In the genomic region with DNA sequence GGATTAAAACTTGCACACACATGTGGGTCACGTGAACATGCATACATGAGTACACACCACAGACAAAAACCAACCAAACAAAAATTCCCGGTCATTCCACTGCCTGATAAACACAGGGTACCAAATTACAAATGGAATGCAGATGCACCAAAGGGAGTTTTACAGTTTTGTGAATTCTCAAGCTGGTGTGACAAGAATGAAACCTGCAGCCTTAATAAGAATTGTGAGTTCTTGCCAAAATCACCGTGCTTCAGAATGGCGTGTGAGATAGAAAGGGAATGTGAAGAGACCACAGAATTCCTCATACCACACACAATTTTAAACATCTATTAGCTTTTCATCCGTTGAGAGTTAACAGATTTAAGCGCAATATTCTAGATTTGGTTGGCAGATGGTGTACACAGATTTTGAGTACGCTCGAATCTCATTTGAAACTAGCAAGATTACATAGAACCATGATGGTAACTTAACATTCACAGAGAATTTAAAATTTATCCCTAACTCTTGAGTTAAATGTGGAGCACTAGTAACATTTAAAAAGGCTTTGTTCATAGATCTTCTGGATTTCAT, we compare ENCODE assay signal across 8 mouse cellular contexts. TPM values are rescaled to one million over a fixed set of nuclear protein-coding genes. Genes with fewer than 3 reads are reported as not detected.
DNase-seq lines count a peak whose midpoint lies in the region; ATAC-seq lines count a peak whose summit lies in the region.

No protein-coding gene starts in this region.

- H3K27ac ChIP-seq in lung, embryonic 16.5 days (ENCODE audit: low read length) = peak overlapping the region; percentile 99
- H3K27ac ChIP-seq in embryonic facial prominence, embryonic 14.5 days (replicated peaks; ENCODE audit: low read depth, low read length) = peak overlapping the region; percentile 99
- H3K27ac ChIP-seq in intestine, embryonic 16.5 days (ENCODE audit: low read length) = peak overlapping the region; percentile 99
- H3K27ac ChIP-seq in neural tube, embryonic 14.5 days (ENCODE audit: low read depth, low read length) = peak overlapping the region; percentile 96; the same call in 1 of the 2 replicates

- peaks cover 10% of the 10 kb centered on the region for H3K4me1 ChIP-seq in lung, embryonic 16.5 days (replicated peaks; ENCODE audit: control insufficient read depth, insufficient read depth, low read length)
- peaks cover 12% of the 10 kb centered on the region; the same call in 1 of the 2 replicates for H3K4me1 ChIP-seq in embryonic facial prominence, embryonic 14.5 days (ENCODE audit: control insufficient read depth, insufficient read depth, low read length)
- 0 out of 2 replicates have a peak, but pooled peaks cover 12% of the 10 kb centered on the region for H3K4me1 ChIP-seq in intestine, embryonic 16.5 days (ENCODE audit: control insufficient read depth, insufficient read depth, low read length)
- H3K4me1 ChIP-seq in neural tube, embryonic 14.5 days (ENCODE audit: control insufficient read depth, insufficient read depth, low read length) = peaks cover 8% of the 10 kb centered on the region; the same call in 1 of the 2 replicates

- peak overlapping the region; percentile 81 for H3K9ac ChIP-seq in lung, embryonic 16.5 days (ENCODE audit: low read length)
- peak overlapping the region; percentile 99 for H3K9ac ChIP-seq in embryonic facial prominence, embryonic 14.5 days (ENCODE audit: low read depth, low read length)
- peak overlapping the region; percentile 99; the same call in 1 of the 2 replicates for H3K9ac ChIP-seq in intestine, embryonic 16.5 days (ENCODE audit: low read depth, low read length)
- no peak overlapping the region for H3K9ac ChIP-seq in neural tube, embryonic 14.5 days (replicated peaks; ENCODE audit: low read depth, low read length)

- 50% methylated on average over 8 of the region's 8 CpGs for WGBS in lung, embryonic 16.5 days
- 47% methylated on average over 8 of the region's 8 CpGs for WGBS in embryonic facial prominence, embryonic 14.5 days
- 68% methylated on average over 8 of the region's 8 CpGs for WGBS in intestine, embryonic 16.5 days
- WGBS in neural tube, embryonic 14.5 days = 80% methylated on average over 8 of the region's 8 CpGs

- no peaks in the 10 kb centered on the region for H3K27me3 ChIP-seq in lung, embryonic 16.5 days (ENCODE audit: control insufficient read depth, insufficient read depth, low read depth, low read length)
- no peaks in the 10 kb centered on the region for H3K27me3 ChIP-seq in embryonic facial prominence, embryonic 14.5 days (replicated peaks; ENCODE audit: control insufficient read depth, insufficient read depth, low read length)
- no peaks in the 10 kb centered on the region for H3K27me3 ChIP-seq in intestine, embryonic 16.5 days (replicated peaks; ENCODE audit: control insufficient read depth, insufficient read depth, low read length)
- H3K27me3 ChIP-seq in neural tube, embryonic 14.5 days (ENCODE audit: control insufficient read depth, insufficient read depth, low read length) = no peaks in the 10 kb centered on the region

- H3K9me3 ChIP-seq in lung, embryonic 16.5 days (ENCODE audit: control insufficient read depth, low read length) = no peaks in the 10 kb centered on the region
- H3K9me3 ChIP-seq in embryonic facial prominence, embryonic 14.5 days (ENCODE audit: control insufficient read depth, low read length) = no peaks in the 10 kb centered on the region
- no peaks in the 10 kb centered on the region for H3K9me3 ChIP-seq in intestine, embryonic 16.5 days (ENCODE audit: control insufficient read depth, low read length)
- no peaks in the 10 kb centered on the region for H3K9me3 ChIP-seq in neural tube, embryonic 14.5 days (ENCODE audit: control insufficient read depth, low read length)

- H3K4me2 ChIP-seq in lung, embryonic 16.5 days (ENCODE audit: low read depth, low read length) = peak overlapping the region; percentile 67
- peak overlapping the region; percentile 68 for H3K4me2 ChIP-seq in embryonic facial prominence, embryonic 14.5 days (ENCODE audit: low read depth, low read length)
- H3K4me2 ChIP-seq in intestine, embryonic 16.5 days (ENCODE audit: low read depth, low read length) = peak overlapping the region; percentile 77
- peak overlapping the region; percentile 90 for H3K4me2 ChIP-seq in neural tube, embryonic 14.5 days (ENCODE audit: low read depth, low read length)

- H3K4me3 ChIP-seq in lung, embryonic 16.5 days (ENCODE audit: low read length) = peak overlapping the region; percentile 93
- peak overlapping the region; percentile 96 for H3K4me3 ChIP-seq in embryonic facial prominence, embryonic 14.5 days (ENCODE audit: low read depth, low read length)
- H3K4me3 ChIP-seq in intestine, embryonic 16.5 days (ENCODE audit: low read length) = peak overlapping the region; percentile 92
- no peak overlapping the region for H3K4me3 ChIP-seq in neural tube, embryonic 14.5 days (ENCODE audit: low read depth, low read length)

- no peaks in the 10 kb centered on the region for H3K36me3 ChIP-seq in lung, embryonic 16.5 days (ENCODE audit: control insufficient read depth, insufficient read depth, low read length)
- H3K36me3 ChIP-seq in embryonic facial prominence, embryonic 14.5 days (ENCODE audit: control insufficient read depth, insufficient read depth, low read length) = no peaks in the 10 kb centered on the region
- H3K36me3 ChIP-seq in intestine, embryonic 16.5 days (ENCODE audit: control insufficient read depth, insufficient read depth, low read length) = no peaks in the 10 kb centered on the region
- H3K36me3 ChIP-seq in neural tube, embryonic 14.5 days (ENCODE audit: control insufficient read depth, insufficient read depth, low read length) = no peaks in the 10 kb centered on the region

- no peak for DNase-seq in lung, adult 18-20 months
- DNase-seq in embryonic facial prominence, embryonic 14.5 days (ENCODE audit: low spot score) = peak; percentile 24
- DNase-seq in adrenal gland, postnatal 10 days = no peak
- DNase-seq in urinary bladder, postnatal 10 days (ENCODE audit: low spot score) = no peak
- DNase-seq in cerebellum, adult 9-11 months = no peak

- no peak for ATAC-seq in lung, embryonic 16.5 days (ENCODE audit: low read depth)
- no peak for ATAC-seq in embryonic facial prominence, embryonic 14.5 days (ENCODE audit: low read depth)
- ATAC-seq in intestine, embryonic 16.5 days = no peak
- no peak for ATAC-seq in neural tube, embryonic 14.5 days (ENCODE audit: low read depth)

RNA-seq across cellular contexts. Expression of a gene that starts 1.3 kb away (rescaled TPM):
- 46.0 and 49.7 TPM in 2 replicates for polyA plus RNA-seq in lung, embryonic 16.5 days (2015; fragmentation: Nextera tagmentation; extraction: Ambion mirVana)
- polyA plus RNA-seq in embryonic facial prominence, embryonic 14.5 days (2014; fragmentation: Nextera tagmentation; extraction: Ambion mirVana) = 59.0 and 60.0 TPM in 2 replicates
- polyA plus RNA-seq in intestine, embryonic 16.5 days (2015; fragmentation: Nextera tagmentation; extraction: Ambion mirVana) = 25.5 and 27.0 TPM in 2 replicates
- polyA plus RNA-seq in neural tube, embryonic 14.5 days (2014; fragmentation: Nextera tagmentation; extraction: Ambion mirVana) = 58.0 and 59.0 TPM in 2 replicates
- total RNA-seq in adrenal gland, postnatal 10 days (2021) = 100 to 1,000 TPM; 207 to 219 TPM
